Mouse (Mus musculus): ENCODE results near the gene Casd1. TPM values are rescaled to one million over a fixed set of nuclear protein-coding genes. Genes with fewer than 3 reads are reported as not detected.

Gene Casd1
- total RNA-seq (2021) = 10 to 100 TPM; 18.6 to 20.4 TPM
- long read RNA-seq, experiment 1, transcript Casd1-201 (18 exons, 3,961 nt) = major isoform, 25 of 32 reads
- long read RNA-seq, experiment 1, partial matches to known transcripts = 3 of 32 reads
- long read RNA-seq, experiment 1, other reads (novel, unspliced or antisense) = 4 of 32 reads
- long read RNA-seq, experiment 2, transcript Casd1-201 (18 exons, 3,961 nt) = major isoform, 10 of 17 reads
- long read RNA-seq, experiment 2, partial matches to known transcripts = 1 of 17 reads
- long read RNA-seq, experiment 2, other reads (novel, unspliced or antisense) = 6 of 17 reads

DNA sequence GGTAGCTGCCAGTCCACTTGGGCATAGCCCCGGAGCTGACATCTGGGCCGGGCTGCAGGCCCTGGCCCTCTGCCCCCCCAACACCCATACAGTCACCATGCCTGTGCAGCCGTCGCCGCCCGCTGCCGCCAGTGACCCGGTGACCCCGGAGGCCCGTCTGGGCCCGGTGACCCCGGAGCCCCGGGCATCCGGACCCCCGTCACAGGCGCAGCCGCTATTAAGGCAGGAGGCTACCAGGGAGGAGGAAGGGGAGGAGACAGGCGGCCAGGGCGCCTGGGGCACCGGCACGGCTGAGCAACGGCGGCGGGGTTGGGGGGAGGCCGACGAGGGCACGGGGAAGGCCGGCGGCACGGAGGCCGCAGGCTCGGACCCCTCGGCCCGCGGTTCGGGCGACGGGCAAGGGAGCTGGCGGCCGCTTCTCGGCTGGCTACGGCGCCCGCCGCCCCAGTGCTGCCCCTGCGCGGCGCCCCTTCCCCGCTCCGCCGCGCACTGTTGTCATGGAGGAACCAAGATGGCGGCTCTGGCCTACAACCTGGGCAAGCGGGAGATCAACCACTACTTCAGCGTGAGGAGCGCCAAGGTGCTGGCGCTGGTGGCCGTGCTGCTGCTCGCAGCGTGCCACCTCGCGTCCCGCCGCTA lies at the start of gene Casd1:
Casd1 (plus strand) TSS at position 182 of the 639 bp plus-strand sequence.
- peak; percentile 10; the same call in 1 of the 2 replicates for TF ChIP-seq CTCF (IDR thresholded peaks at IDR 0.05)
- intact Hi-C loops (cut with DNase I) = no loop called here
- H3K27ac ChIP-seq = peak within 1 kb of the TSS; percentile 95
- peak within 1 kb of the TSS; percentile 82 for H3K4me3 ChIP-seq
- peak; percentile 75 for DNase-seq

GRCm38 (mm10) chr6:4555366-4555765 lies 45.3 kb upstream of the Casd1 start:
- Histone ChIP-seq H3K27ac (no peak overlapping the region), H3K4me3 (no peak overlapping the region)
- no peak for TF ChIP-seq CTCF (IDR thresholded peaks at IDR 0.05)
- intact Hi-C loops (cut with DNase I) = loop anchor here (10.0 kb wide), 2 partner anchors 149 to 189 kb away; partner anchors contain the start of genes Peg10 and Sgce
- no peak for DNase-seq

GRCm38 (mm10) chr6:4557086-4557485 lies 43.6 kb upstream of the Casd1 start:
- intact Hi-C loops (cut with DNase I) = loop anchor here (2.0 to 10.0 kb wide), 3 partner anchors 148 to 554 kb away; partner anchors contain the start of genes Peg10 and Sgce
- TF ChIP-seq CTCF (IDR thresholded peaks at IDR 0.05) = no peak
- Histone ChIP-seq H3K4me3 (no peak overlapping the region), H3K27ac (no peak overlapping the region)
- DNase-seq = no peak

GRCm38 (mm10) chr6:4557678-4558077 lies 43.0 kb upstream of the Casd1 start:
- Histone ChIP-seq H3K27ac (no peak overlapping the region), H3K4me3 (no peak overlapping the region)
- DNase-seq = peak; percentile 37
- TF ChIP-seq CTCF (IDR thresholded peaks at IDR 0.05) = peak; percentile 66
- intact Hi-C loops (cut with DNase I) = loop anchor here (2.0 to 10.0 kb wide), 3 partner anchors 147 to 553 kb away; partner anchors contain the start of genes Peg10 and Sgce

- no peak for TF ChIP-seq CTCF (IDR thresholded peaks at IDR 0.05)
- Histone ChIP-seq H3K27ac (no peak overlapping the region), H3K4me3 (no peak overlapping the region)
- DNase-seq = peak; percentile 44
- intact Hi-C loops (cut with DNase I) = no loop called here
Observed at GRCm38 (mm10) chr6:4561156-4561555, 39.5 kb upstream of the Casd1 start.

DNA sequence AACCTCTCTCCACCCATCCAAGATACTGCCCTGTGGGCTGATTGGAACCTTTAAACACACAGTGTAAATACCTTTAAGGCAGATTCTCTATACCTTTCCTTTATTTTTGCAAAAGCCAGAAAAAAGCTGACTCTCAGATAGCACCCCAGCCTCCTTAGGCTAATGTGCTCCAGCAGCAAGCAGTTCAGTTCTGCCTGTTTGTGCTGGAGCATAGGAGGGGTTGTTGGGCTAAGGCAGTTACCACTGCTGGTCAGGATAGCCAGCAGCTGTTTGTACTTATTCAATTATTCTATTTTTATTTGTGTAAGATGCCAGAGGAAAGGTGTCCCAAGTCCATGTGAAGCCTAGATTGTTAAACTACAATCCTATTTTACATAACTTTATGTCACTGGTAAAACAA lies 39.0 kb upstream of the Casd1 start:
- no peak for TF ChIP-seq CTCF (IDR thresholded peaks at IDR 0.05)
- 0 out of 2 replicates have a peak overlapping the region, but pooled peaks have one; percentile 38 for H3K27ac ChIP-seq
- intact Hi-C loops (cut with DNase I) = no loop called here
- DNase-seq = no peak
- H3K4me3 ChIP-seq = no peak overlapping the region

DNA sequence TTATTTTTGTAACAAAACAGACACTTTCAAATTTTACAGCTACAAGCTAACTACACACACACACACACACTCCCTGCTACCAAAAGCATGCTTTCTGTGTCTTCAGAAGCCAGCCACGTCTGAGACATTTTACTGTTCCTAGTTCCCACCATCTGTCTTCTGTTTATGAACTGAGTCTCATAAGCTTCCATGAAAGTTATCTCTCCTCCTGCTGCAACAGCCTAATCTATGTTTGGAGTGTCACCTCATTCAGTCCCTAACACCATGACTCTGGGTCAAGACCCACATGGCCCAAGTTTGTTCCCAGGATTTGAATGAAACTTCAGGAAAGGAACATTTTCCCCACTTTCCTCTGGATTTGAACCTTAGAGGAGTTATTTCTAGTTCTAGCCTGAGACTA lies 38.2 kb upstream of the Casd1 start:
- intact Hi-C loops (cut with DNase I) = no loop called here
- no peak overlapping the region for H3K4me3 ChIP-seq
- no peak overlapping the region for H3K27ac ChIP-seq
- TF ChIP-seq CTCF (IDR thresholded peaks at IDR 0.05) = no peak
- DNase-seq = no peak

GRCm38 (mm10) chr6:4563477-4563876 lies 37.2 kb upstream of the Casd1 start:
- intact Hi-C loops (cut with DNase I) = no loop called here
- no peak overlapping the region for H3K27ac ChIP-seq
- DNase-seq = no peak
- no peak for TF ChIP-seq CTCF (IDR thresholded peaks at IDR 0.05)
- H3K4me3 ChIP-seq = no peak overlapping the region

GRCm38 (mm10) chr6:4570412-4570811 lies 30.2 kb upstream of the Casd1 start:
- TF ChIP-seq CTCF (IDR thresholded peaks at IDR 0.05) = no peak
- no peak overlapping the region for H3K27ac ChIP-seq
- no peak overlapping the region for H3K4me3 ChIP-seq
- intact Hi-C loops (cut with DNase I) = no loop called here
- no peak for DNase-seq

- no peak for TF ChIP-seq CTCF (IDR thresholded peaks at IDR 0.05)
- intact Hi-C loops (cut with DNase I) = no loop called here
- DNase-seq = no peak
- H3K4me3 ChIP-seq = no peak overlapping the region
- no peak overlapping the region for H3K27ac ChIP-seq
Observed at GRCm38 (mm10) chr6:4577756-4578155, 22.9 kb upstream of the Casd1 start.

GRCm38 (mm10) chr6:4578343-4578742 lies 22.3 kb upstream of the Casd1 start:
- intact Hi-C loops (cut with DNase I) = no loop called here
- TF ChIP-seq CTCF (IDR thresholded peaks at IDR 0.05) = no peak
- H3K4me3 ChIP-seq = no peak overlapping the region
- no peak for DNase-seq
- no peak overlapping the region for H3K27ac ChIP-seq

- Histone ChIP-seq H3K27ac (no peak overlapping the region), H3K4me3 (no peak overlapping the region)
- no peak for TF ChIP-seq CTCF (IDR thresholded peaks at IDR 0.05)
- intact Hi-C loops (cut with DNase I) = no loop called here
- DNase-seq = no peak
Observed at GRCm38 (mm10) chr6:4579620-4580019, 21.0 kb upstream of the Casd1 start.

GRCm38 (mm10) chr6:4583485-4583884 lies 17.2 kb upstream of the Casd1 start:
- no peak for DNase-seq
- Histone ChIP-seq H3K27ac (no peak overlapping the region), H3K4me3 (no peak overlapping the region)
- intact Hi-C loops (cut with DNase I) = no loop called here
- no peak for TF ChIP-seq CTCF (IDR thresholded peaks at IDR 0.05)
